Mouse (Mus musculus) cerebellum, adult 11 months (tissue): ENCODE measurements around the gene Zfp69.

ENCODE experiments used
- DNase-seq: peaks from one replicate; pipeline ENCODE4 v3.0.0; 2022

Zfp69 gene

GRCm38 (mm10) chr4:120924554-120925299 is 26.8 kb downstream of the Zfp69 start, which contains the start of gene Exo5:
Exo5 (minus strand) TSS chr4:120925017.
- DNase-seq = peak; percentile 72

GRCm38 (mm10) chr4:120921461-120921860 is 30.0 kb downstream of the Zfp69 start:
- no peak for DNase-seq

GRCm38 (mm10) chr4:120914501-120914900 is 37.0 kb downstream of the Zfp69 start:
- no peak for DNase-seq

GRCm38 (mm10) chr4:120913861-120914260 is 37.6 kb downstream of the Zfp69 start:
- no peak for DNase-seq

GRCm38 (mm10) chr4:120913443-120913842 is 38.1 kb downstream of the Zfp69 start:
- no peak for DNase-seq

GRCm38 (mm10) chr4:120912866-120913265 is 38.6 kb downstream of the Zfp69 start:
- no peak for DNase-seq

GRCm38 (mm10) chr4:120911086-120911485 is 40.4 kb downstream of the Zfp69 start:
- no peak for DNase-seq

- peak; percentile 61 for DNase-seq
Measured at GRCm38 (mm10) chr4:120909558-120910150, 41.8 kb downstream of the Zfp69 start.

GRCm38 (mm10) chr4:120905644-120906043 is 45.9 kb downstream of the Zfp69 start:
- no peak for DNase-seq

GRCm38 (mm10) chr4:120904533-120904932 is 47.0 kb downstream of the Zfp69 start:
- DNase-seq = no peak

GRCm38 (mm10) chr4:120895810-120896584 is 55.5 kb downstream of the Zfp69 start:
- DNase-seq = no peak

- no peak for DNase-seq
Measured at GRCm38 (mm10) chr4:120895226-120895625, 56.3 kb downstream of the Zfp69 start.

GRCm38 (mm10) chr4:120894584-120894983 is 56.9 kb downstream of the Zfp69 start:
- DNase-seq = no peak

GRCm38 (mm10) chr4:120893656-120894401 is 57.7 kb downstream of the Zfp69 start:
- DNase-seq = peak; percentile 57

GRCm38 (mm10) chr4:120892516-120892915 is 59.0 kb downstream of the Zfp69 start:
- DNase-seq = no peak

GRCm38 (mm10) chr4:120891960-120892359 is 59.5 kb downstream of the Zfp69 start:
- no peak for DNase-seq

GRCm38 (mm10) chr4:120890754-120891440 is 60.6 kb downstream of the Zfp69 start:
- peak; percentile 88 for DNase-seq

GRCm38 (mm10) chr4:120888884-120889283 is 62.6 kb downstream of the Zfp69 start:
- DNase-seq = no peak

GRCm38 (mm10) chr4:120887381-120888112 is 64.0 kb downstream of the Zfp69 start:
- DNase-seq = peak; percentile 71

GRCm38 (mm10) chr4:120886811-120887210 is 64.7 kb downstream of the Zfp69 start:
- no peak for DNase-seq

GRCm38 (mm10) chr4:120886131-120886530 is 65.4 kb downstream of the Zfp69 start:
- DNase-seq = no peak
